Mouse (Mus musculus) cerebellum, adult 8-10 months (tissue): ENCODE results near the gene Gm8126.
"Not testable (repeated sequence)": the region's sequence is repeated elsewhere in the genome, so short reads cannot be mapped to it uniquely, and the experiment has no call there.

ENCODE experiments used
- DNase-seq: peaks from one replicate; pipeline ENCODE4 v3.0.0; 2022

Gm8126 gene

GRCm38 (mm10) chr14:43258349-43258748, at the start of gene Gm8126:
Gene Gm8126, plus strand, starts transcription at chr14:43258649.
- not testable (repeated sequence) for DNase-seq

GRCm38 (mm10) chr14:43235204-43235603, 23.2 kb upstream of the Gm8126 start, which contains the start of gene Gm8122:
Gene Gm8122, minus strand, starts transcription at chr14:43235304.
- not testable (repeated sequence) for DNase-seq

- DNase-seq, result not testable (repeated sequence)
Observed at GRCm38 (mm10) chr14:43237769-43238168, 20.7 kb upstream of the Gm8126 start.

GRCm38 (mm10) chr14:43249611-43250170, 8.8 kb upstream of the Gm8126 start:
- not testable (repeated sequence) for DNase-seq

- not testable (repeated sequence) for DNase-seq
Observed at GRCm38 (mm10) chr14:43250549-43251253, 7.7 kb upstream of the Gm8126 start.

- not testable (repeated sequence) for DNase-seq
Observed at GRCm38 (mm10) chr14:43256511-43256910, 1.9 kb upstream of the Gm8126 start.

- DNase-seq, result not testable (repeated sequence)
Observed at GRCm38 (mm10) chr14:43263421-43263820, 5.0 kb downstream of the Gm8126 start.

- not testable (repeated sequence) for DNase-seq
Observed at GRCm38 (mm10) chr14:43268521-43269084, 10.2 kb downstream of the Gm8126 start.

- not testable (repeated sequence) for DNase-seq
Observed at GRCm38 (mm10) chr14:43269211-43269610, 10.8 kb downstream of the Gm8126 start.

- not testable (repeated sequence) for DNase-seq
Observed at GRCm38 (mm10) chr14:43273161-43273560, 14.7 kb downstream of the Gm8126 start.

- DNase-seq, result not testable (repeated sequence)
Observed at GRCm38 (mm10) chr14:43274986-43275511, 16.6 kb downstream of the Gm8126 start, which contains the start of gene Gm9732. Gene Gm9732, plus strand, starts transcription at chr14:43275036.

GRCm38 (mm10) chr14:43275752-43276151, 17.3 kb downstream of the Gm8126 start:
- DNase-seq, result not testable (repeated sequence)

- DNase-seq, result not testable (repeated sequence)
Observed at GRCm38 (mm10) chr14:43277468-43277867, 19.0 kb downstream of the Gm8126 start.

- DNase-seq, result not testable (repeated sequence)
Observed at GRCm38 (mm10) chr14:43278146-43278545, 19.7 kb downstream of the Gm8126 start.

- not testable (repeated sequence) for DNase-seq
Observed at GRCm38 (mm10) chr14:43278681-43279080, 20.2 kb downstream of the Gm8126 start.

- DNase-seq, result not testable (repeated sequence)
Observed at GRCm38 (mm10) chr14:43293503-43293902, 35.1 kb downstream of the Gm8126 start, which contains the start of gene Gm8127. Gene Gm8127, minus strand, starts transcription at chr14:43293832.
